Mouse (Mus musculus): ENCODE results near the gene Ints1.

- no peak for TF ChIP-seq CTCF (conservative IDR thresholded peaks at IDR 0.05; ENCODE audit: low read length)
- TF ChIP-seq NANOG (IDR thresholded peaks at IDR 0.05; ENCODE audit: borderline replicate concordance, low read length): no peak
Observed at GRCm38 (mm10) chr5:139789466-139789865, 14.0 kb upstream of the Ints1 start.

Data from E14TG2a.4 (cell line).